Mouse (Mus musculus): Measurements from ENCODE around the gene Ccser1. TPM values are rescaled to one million over a fixed set of nuclear protein-coding genes. Genes with fewer than 3 reads are reported as not detected.

Gene Ccser1
- polyA plus RNA-seq, 1 experiment from 2014 or later: 6.6 TPM

DNA sequence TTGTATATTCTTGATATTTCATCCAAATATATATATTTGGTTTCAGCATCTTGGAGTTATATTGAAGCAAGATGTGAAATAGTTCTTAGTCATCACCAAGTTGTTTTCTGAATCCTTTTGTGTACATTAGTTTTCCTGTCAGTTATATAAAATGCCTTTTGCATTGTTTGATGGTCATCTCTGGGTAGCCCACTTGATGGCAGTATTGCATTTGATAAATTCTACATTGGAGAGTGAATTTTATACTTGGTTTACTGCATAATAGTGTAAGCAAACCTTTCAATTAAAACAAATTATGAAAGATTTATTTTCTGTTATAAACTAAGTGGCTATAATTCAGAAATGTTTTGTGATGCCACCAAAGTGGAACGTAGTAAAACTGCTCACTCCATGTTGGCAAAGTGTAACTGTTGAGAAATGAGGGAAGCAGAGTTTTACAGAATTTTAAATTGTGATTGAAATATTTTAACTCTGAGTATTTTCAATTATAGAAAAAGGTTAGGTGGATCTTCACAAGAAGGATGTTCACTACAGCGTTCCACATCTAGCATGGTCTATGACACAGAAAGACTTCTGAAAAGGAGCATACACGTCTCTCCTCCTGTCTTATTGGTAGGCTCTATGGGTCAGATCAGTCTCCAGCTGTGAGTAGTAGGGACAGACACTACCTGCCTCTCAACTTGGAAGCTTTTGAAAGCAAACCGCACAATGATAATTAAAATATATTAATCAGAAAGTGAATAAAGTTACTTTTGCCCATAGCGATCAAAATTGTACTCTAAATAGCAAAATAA is 167.1 kb downstream of the Ccser1 start:
- Histone ChIP-seq H3K27ac (ENCODE audit: low read depth, low read length) (no peak overlapping the region), H3K36me3 (ENCODE audit: control insufficient read depth, insufficient read depth) (no peaks in the 10 kb centered on the region), H3K4me3 (ENCODE audit: low read depth, low read length) (no peak overlapping the region), H3K4me1 (replicated peaks; ENCODE audit: control insufficient read depth, insufficient read depth, low read length) (no peaks in the 10 kb centered on the region), H3K9me3 (ENCODE audit: control insufficient read depth) (no peaks in the 10 kb centered on the region), H3K9ac (ENCODE audit: low read depth, low read length) (no peak overlapping the region), H3K27me3 (replicated peaks; ENCODE audit: control insufficient read depth, insufficient read depth, low read length) (no peaks in the 10 kb centered on the region), H3K4me2 (replicated peaks; ENCODE audit: low read depth) (no peak overlapping the region)
- WGBS: 75% methylated on average over 5 of the region's 5 CpGs
- ATAC-seq: no peak
- TF ChIP-seq CTCF (IDR thresholded peaks at IDR 0.05; ENCODE audit: low read depth): peak; percentile 63

DNA sequence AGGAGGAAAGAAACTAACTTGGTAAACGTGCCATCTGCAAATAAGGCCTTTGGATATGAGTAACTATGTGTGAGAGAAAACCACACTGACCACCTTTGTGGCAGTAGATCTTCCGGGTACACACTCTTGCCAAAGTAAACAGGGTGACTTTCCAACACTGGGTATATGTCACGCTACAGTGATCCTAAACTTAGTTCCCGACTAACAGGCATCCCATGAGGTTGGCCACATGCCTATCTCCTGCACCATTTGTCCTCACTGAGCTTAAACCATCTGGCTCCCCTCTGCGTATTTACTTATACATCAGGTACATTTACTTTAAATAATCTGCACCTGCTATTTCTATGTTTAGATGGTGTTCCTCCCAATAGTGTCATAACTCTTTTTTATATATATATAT is 183.6 kb downstream of the Ccser1 start:
- Histone ChIP-seq H3K27me3 (replicated peaks; ENCODE audit: control insufficient read depth, insufficient read depth, low read length) (no peaks in the 10 kb centered on the region), H3K4me2 (replicated peaks; ENCODE audit: low read depth) (no peak overlapping the region), H3K4me3 (ENCODE audit: low read depth, low read length) (no peak overlapping the region), H3K36me3 (ENCODE audit: control insufficient read depth, insufficient read depth) (no peaks in the 10 kb centered on the region), H3K27ac (ENCODE audit: low read depth, low read length) (no peak overlapping the region), H3K9ac (ENCODE audit: low read depth, low read length) (no peak overlapping the region), H3K9me3 (ENCODE audit: control insufficient read depth) (no peaks in the 10 kb centered on the region), H3K4me1 (replicated peaks; ENCODE audit: control insufficient read depth, insufficient read depth, low read length) (no peaks in the 10 kb centered on the region)
- TF ChIP-seq CTCF (IDR thresholded peaks at IDR 0.05; ENCODE audit: low read depth): no peak
- 69% methylated on average over 5 of the region's 5 CpGs for WGBS
- no peak for ATAC-seq

DNA sequence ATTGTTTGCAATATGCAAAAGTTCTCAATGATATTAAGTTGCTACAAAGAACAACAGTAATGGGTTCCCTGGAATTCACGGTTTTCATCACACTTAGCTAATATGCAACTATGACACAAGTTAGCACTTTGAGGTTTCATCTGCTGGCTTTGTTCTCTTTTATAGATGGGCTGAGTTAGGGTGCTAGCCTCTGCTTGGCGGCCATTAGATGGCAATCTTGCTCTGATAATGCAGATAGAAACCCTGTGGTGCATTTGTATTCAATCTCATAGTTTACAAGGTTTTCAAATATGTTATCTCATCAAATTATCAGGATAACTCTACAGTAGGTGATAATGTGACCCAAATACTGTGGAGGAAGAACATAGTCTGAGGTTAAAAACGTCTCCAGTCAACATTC is 202.4 kb downstream of the Ccser1 start:
- no peak for ATAC-seq
- no peaks in the 10 kb centered on the region for H3K36me3 ChIP-seq (ENCODE audit: control insufficient read depth, insufficient read depth)
- H3K4me2 ChIP-seq (replicated peaks; ENCODE audit: low read depth): no peak overlapping the region
- H3K4me1 ChIP-seq (replicated peaks; ENCODE audit: control insufficient read depth, insufficient read depth, low read length): no peaks in the 10 kb centered on the region
- H3K27me3 ChIP-seq (replicated peaks; ENCODE audit: control insufficient read depth, insufficient read depth, low read length): no peaks in the 10 kb centered on the region
- 24% methylated on average over 3 of the region's 3 CpGs for WGBS
- no peak overlapping the region for H3K27ac ChIP-seq (ENCODE audit: low read depth, low read length)
- no peak overlapping the region for H3K4me3 ChIP-seq (ENCODE audit: low read depth, low read length)
- peak; percentile 62 for TF ChIP-seq CTCF (IDR thresholded peaks at IDR 0.05; ENCODE audit: low read depth)
- H3K9me3 ChIP-seq (ENCODE audit: control insufficient read depth): no peaks in the 10 kb centered on the region
- no peak overlapping the region for H3K9ac ChIP-seq (ENCODE audit: low read depth, low read length)

DNA sequence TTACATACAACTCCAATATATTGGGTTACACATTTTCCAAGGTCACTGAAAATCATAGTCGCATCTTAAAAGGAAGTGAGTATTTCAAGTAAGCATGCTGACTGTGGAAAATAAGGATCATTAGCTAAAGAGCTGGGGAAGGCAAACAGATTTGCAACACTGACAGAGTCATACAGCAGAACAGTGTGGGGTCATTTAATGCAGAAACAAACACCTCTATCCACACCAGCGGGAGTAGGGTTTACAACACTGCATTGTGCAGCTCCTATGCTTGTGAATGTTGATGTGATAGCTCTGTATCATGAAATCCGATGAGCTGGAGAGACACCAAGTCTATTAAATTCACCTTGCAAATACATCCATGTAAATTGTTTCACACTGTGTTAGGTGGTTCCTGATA is 202.9 kb downstream of the Ccser1 start:
- Histone ChIP-seq H3K27me3 (replicated peaks; ENCODE audit: control insufficient read depth, insufficient read depth, low read length) (no peaks in the 10 kb centered on the region), H3K4me3 (ENCODE audit: low read depth, low read length) (no peak overlapping the region), H3K27ac (ENCODE audit: low read depth, low read length) (no peak overlapping the region), H3K9ac (ENCODE audit: low read depth, low read length) (no peak overlapping the region), H3K36me3 (ENCODE audit: control insufficient read depth, insufficient read depth) (no peaks in the 10 kb centered on the region), H3K4me2 (replicated peaks; ENCODE audit: low read depth) (no peak overlapping the region), H3K9me3 (ENCODE audit: control insufficient read depth) (no peaks in the 10 kb centered on the region), H3K4me1 (replicated peaks; ENCODE audit: control insufficient read depth, insufficient read depth, low read length) (no peaks in the 10 kb centered on the region)
- 50% methylated on average over 3 of the region's 3 CpGs for WGBS
- no peak for ATAC-seq
- no peak for TF ChIP-seq CTCF (IDR thresholded peaks at IDR 0.05; ENCODE audit: low read depth)

DNA sequence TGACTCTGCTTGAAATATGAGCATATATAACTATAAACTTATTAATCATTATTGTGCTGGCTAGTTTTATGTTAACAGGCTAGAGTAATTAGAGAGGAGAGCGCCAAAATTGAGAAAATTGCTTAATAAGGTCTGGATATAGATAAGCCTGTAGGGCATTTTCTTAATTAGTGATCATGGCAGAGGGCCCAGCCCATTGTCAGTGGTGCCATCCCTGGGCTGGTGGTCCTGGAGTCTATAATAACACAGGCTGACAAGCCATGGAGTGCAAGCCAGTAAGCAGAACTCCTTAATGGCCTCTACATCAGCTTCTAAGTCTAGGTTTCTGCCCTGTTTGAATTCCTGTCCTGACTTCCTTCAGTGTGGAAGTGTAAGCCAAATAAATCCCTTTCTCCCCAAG is 206.9 kb downstream of the Ccser1 start:
- 88% methylated on average over 1 of the region's 1 CpGs for WGBS
- Histone ChIP-seq H3K27ac (ENCODE audit: low read depth, low read length) (no peak overlapping the region), H3K27me3 (replicated peaks; ENCODE audit: control insufficient read depth, insufficient read depth, low read length) (no peaks in the 10 kb centered on the region), H3K36me3 (ENCODE audit: control insufficient read depth, insufficient read depth) (no peaks in the 10 kb centered on the region), H3K4me3 (ENCODE audit: low read depth, low read length) (no peak overlapping the region), H3K4me1 (replicated peaks; ENCODE audit: control insufficient read depth, insufficient read depth, low read length) (no peaks in the 10 kb centered on the region), H3K9me3 (ENCODE audit: control insufficient read depth) (no peaks in the 10 kb centered on the region), H3K4me2 (replicated peaks; ENCODE audit: low read depth) (no peak overlapping the region), H3K9ac (ENCODE audit: low read depth, low read length) (no peak overlapping the region)
- no peak for ATAC-seq
- TF ChIP-seq CTCF (IDR thresholded peaks at IDR 0.05; ENCODE audit: low read depth): no peak

DNA sequence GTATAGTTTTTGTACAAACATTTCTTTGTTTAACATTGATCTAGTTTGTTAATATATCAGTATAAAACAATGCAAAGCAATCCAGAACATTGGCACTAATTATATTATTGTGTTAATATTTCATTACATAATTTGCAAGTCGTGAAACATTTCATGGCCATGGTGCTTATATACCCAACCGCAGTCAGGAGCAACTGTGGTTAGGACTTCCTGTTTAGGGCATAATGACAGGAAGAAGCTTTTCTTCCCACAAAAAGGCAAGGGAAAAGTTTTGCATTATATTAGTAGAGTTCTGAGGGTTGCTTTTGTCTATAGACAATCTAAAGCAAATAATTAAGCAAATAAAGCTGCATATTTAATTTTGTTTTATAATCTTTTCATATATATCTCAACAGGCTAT is 247.4 kb downstream of the Ccser1 start:
- Histone ChIP-seq H3K9me3 (ENCODE audit: control insufficient read depth) (no peaks in the 10 kb centered on the region), H3K36me3 (ENCODE audit: control insufficient read depth, insufficient read depth) (no peaks in the 10 kb centered on the region), H3K27me3 (replicated peaks; ENCODE audit: control insufficient read depth, insufficient read depth, low read length) (no peaks in the 10 kb centered on the region), H3K4me1 (replicated peaks; ENCODE audit: control insufficient read depth, insufficient read depth, low read length) (no peaks in the 10 kb centered on the region), H3K4me3 (ENCODE audit: low read depth, low read length) (no peak overlapping the region), H3K9ac (ENCODE audit: low read depth, low read length) (no peak overlapping the region), H3K27ac (ENCODE audit: low read depth, low read length) (no peak overlapping the region), H3K4me2 (replicated peaks; ENCODE audit: low read depth) (no peak overlapping the region)
- no peak for TF ChIP-seq CTCF (IDR thresholded peaks at IDR 0.05; ENCODE audit: low read depth)
- WGBS: 73% methylated on average over 2 of the region's 2 CpGs
- no peak for ATAC-seq

Data from intestine, postnatal 0 days (tissue).